Mouse (Mus musculus): Measurements from ENCODE around the gene Ckmt1.

GRCm38 (mm10) chr2:121308997-121309416 is 48.5 kb upstream of the Ckmt1 start:
- TF ChIP-seq CTCF (conservative IDR thresholded peaks at IDR 0.05; ENCODE audit: insufficient read depth, insufficient read length, low read depth, low read length) = no peak
- TF ChIP-seq POLR2A (IDR thresholded peaks at IDR 0.05; ENCODE audit: low read depth, low read length) = no peak
